Mouse (Mus musculus) left cerebral cortex, adult 9 months (tissue): Measurements from ENCODE around the gene Rgsl1.
"Not testable (repeated sequence)": the region's sequence is repeated elsewhere in the genome, so short reads cannot be mapped to it uniquely, and the experiment has no call there.

Experiments
- DNase-seq, 2 experiments: peaks; one replicate each; pipeline ENCODE4 v3.0.0; 2022; ENCODE audit warnings: low spot score in 2 of 2

Gene Rgsl1

DNA sequence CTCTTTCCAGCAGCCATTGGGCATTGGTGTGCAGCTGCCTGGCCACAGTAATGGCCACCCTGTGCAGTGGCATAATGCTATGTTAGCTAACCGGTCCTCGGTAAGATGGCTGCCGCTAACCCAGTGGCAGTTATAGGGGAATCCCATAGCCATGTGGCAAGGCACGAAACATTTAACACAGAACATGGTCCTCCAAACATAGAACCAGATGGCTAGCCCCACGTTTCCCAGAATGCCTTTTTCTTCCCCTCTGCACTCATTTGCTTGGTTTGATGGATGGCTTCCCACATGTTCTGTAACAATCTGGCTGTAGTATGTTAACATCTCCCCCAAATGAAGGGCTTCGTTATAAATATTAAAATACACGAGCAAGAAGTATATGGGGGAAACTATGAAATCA lies 67.7 kb downstream of the Rgsl1 start:
- DNase-seq, result no peak

DNA sequence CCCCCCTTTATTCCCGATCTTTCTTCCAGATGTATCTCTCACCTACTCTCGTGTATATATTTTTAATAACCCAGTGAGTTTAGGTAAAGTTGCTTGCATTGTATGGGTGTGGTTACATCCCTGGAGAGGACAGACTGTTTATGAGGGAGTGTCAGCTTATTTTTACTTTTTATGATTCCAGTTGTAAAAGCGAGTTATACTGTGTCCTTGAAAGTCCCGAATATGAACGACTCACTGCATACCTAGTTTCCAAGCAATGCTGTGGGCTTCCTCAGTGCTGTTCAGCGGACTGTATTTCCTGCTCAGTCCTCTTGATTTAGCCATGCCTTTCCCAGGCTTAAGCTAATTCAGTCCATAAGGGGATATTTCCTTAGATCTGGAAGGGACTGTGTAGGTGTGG lies 68.8 kb downstream of the Rgsl1 start:
- DNase-seq, result no peak

DNA sequence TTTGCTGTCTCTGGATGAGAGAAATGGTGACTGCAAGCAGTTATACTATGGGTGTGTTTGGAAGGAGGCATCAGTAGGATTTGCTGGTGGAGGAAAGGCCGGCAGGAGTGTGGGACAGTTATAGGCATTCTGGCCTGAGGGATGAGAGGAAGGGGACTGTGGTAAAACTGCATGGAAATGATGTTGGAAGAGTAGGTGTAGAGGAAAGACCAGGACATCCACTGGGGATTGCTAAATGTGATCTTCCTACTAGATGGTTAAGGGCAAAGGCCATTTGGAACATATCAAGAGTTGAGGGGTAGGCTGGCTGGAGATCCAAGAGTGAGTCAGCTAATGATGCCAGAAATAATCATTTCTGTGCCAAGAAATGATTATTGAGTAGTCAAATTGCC lies 73.2 kb downstream of the Rgsl1 start:
- no peak for DNase-seq

- DNase-seq, result no peak
Measured at GRCm38 (mm10) chr1:153769998-153770775, 73.8 kb downstream of the Rgsl1 start.

- DNase-seq, result not testable (repeated sequence)
Measured at GRCm38 (mm10) chr1:153769571-153769970, 74.4 kb downstream of the Rgsl1 start.

- DNase-seq, result no peak
Measured at GRCm38 (mm10) chr1:153768465-153768864, 75.5 kb downstream of the Rgsl1 start.

DNA sequence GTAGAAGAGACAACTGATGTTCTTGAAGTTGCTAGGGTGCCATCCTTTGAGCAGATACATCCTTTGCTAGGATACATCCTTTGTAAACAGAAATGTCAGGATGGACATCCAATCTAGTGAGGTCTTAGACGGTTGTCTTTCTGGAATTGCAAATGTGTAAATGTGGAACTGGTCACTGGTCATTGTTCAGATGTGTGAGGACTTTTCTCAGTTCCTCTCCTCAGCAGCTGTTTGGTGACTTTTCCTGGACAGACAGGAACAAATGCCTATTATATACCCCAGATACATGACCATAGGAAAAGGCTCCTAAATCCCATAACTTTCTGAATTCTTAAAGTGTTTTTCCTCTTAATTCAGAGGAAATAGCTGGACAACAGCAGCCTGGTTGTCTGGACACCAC lies 76.7 kb downstream of the Rgsl1 start:
- DNase-seq, result no peak

DNA sequence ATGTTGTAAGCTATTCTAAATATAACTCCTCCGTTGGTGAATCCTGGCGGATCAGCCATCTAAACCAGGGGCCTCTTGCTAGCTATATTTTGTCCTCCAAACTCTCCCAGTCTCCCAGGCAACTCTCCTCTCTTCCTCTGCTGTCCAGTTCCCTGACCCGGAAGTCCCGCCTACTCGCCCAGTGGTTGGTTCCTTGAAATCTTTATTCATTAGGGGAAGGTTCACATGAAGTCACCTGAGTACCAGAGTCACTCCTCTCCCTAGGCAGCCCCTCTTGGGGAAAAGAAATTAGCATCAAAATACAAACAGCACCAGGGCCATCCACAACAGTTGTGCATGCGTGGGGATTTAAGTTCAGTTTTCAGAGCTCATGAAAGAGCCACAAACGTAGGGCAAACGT lies 77.6 kb downstream of the Rgsl1 start:
- no peak for DNase-seq

GRCm38 (mm10) chr1:153764136-153764535 lies 79.8 kb downstream of the Rgsl1 start:
- DNase-seq, result no peak

DNA sequence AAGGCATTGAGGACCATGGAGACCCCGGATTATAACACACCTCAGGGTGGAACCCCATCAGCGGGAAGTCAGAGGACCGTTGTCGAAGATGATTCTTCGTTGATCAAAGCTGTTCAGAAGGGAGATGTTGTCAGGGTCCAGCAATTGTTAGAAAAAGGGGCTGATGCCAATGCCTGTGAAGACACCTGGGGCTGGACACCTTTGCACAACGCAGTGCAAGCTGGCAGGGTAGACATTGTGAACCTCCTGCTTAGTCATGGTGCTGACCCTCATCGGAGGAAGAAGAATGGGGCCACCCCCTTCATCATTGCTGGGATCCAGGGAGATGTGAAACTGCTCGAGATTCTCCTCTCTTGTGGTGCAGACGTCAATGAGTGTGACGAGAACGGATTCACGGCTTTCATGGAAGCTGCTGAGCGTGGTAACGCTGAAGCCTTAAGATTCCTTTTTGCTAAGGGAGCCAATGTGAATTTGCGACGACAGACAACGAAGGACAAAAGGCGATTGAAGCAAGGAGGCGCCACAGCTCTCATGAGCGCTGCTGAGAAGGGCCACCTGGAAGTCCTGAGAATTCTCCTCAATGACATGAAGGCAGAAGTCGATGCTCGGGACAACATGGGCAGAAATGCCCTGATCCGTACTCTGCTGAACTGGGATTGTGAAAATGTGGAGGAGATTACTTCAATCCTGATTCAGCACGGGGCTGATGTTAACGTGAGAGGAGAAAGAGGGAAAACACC lies 90.0 kb downstream of the Rgsl1 start:
- no peak for DNase-seq

DNA sequence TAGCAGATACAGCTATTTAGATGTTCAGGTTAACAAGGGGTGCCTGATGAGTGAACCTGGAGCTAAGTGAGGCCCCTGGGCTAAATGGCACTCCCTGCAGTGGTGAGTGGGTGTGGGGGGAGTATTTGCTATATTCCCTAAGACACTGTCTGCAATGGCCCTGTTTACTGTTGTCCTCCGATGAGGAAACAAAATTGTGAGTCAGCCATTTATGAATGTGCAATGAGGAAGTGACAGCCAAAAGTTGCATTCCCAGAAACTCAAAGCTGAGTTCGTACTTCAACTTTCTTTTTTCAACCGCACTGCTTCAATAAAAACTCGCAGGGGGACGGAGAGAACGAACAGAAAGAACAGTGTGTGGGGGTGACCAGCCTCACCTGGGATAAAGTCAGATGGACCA lies 91.4 kb downstream of the Rgsl1 start:
- DNase-seq, result no peak

DNA sequence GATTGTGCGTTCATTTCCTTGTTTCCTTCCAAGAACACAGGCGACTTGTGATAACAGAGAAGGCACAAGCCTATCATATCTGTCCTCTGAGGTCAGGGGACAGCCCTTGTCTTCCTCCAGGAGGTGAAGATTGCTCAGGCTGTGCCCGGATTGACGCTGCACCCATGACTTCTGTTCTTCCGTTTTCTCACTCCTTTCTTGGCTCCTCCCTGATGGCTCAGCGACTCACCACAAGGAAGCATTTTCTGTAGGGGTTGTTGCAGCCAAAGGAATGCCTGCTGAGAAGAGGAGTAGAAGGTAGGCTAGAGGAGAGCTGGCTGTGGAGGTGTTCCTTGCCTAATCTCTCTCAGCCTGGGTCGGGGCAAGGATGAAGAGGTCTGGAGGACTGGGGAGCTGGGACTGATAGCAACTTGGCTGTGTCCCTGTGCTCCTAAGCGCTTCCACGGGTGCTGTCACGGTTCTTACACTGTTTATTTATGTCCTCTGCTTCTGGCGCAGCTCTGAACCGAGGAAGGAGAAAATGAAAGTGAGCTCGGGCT lies 92.1 kb downstream of the Rgsl1 start:
- no peak for DNase-seq

DNA sequence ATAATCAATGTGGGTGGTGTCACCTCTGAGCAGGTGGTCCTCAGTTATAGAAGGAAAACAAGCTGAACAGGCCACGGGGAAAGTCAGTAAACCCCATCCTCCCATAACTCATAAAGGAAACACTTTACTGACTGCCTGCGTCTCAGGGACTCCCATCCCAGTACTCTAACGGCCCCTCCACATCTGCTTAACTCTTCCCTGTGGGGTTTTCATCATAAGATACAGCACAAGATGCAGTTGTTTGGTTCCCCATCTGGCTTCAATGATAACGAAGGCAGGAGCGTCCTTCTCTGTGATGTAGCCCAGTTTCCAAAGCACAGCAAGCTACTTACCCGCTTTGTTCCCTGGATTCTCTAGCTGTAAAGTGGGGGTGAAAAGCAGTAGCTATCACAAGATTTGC lies 93.9 kb downstream of the Rgsl1 start:
- no peak for DNase-seq

DNA sequence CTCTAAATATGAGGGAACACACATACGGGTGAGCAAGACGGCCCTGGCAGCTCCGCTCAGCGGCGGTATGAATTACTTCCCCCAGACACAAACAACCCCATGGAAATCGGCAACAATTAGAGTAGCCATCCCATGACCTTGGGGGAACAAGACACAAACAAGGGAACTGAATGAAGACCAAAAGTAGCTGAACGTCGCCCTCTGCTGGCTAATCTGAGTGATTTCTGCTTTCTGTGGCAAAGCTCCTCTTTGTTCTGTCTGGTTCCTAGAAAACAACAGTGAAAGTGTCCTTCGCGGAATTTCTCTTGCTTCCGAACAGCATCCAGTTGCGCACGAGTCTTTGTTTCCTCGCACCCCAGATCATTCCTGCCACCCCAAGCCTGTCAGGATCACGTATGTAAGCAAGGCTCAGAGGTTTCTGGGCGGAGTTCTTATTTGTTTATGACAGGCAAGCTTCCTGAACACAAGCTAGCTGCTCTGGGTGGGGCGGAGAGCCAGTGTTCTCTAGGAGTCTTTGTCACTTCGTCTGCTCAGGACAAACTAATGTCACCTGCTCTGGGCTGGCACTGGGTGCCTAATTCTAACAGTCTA lies 94.6 kb downstream of the Rgsl1 start, which contains the start of gene Rnasel:
Rnasel (plus strand) TSS at position 216 of the 591 bp plus-strand sequence.
- no peak for DNase-seq

- no peak for DNase-seq
Measured at GRCm38 (mm10) chr1:153748549-153748948, 95.4 kb downstream of the Rgsl1 start.

DNA sequence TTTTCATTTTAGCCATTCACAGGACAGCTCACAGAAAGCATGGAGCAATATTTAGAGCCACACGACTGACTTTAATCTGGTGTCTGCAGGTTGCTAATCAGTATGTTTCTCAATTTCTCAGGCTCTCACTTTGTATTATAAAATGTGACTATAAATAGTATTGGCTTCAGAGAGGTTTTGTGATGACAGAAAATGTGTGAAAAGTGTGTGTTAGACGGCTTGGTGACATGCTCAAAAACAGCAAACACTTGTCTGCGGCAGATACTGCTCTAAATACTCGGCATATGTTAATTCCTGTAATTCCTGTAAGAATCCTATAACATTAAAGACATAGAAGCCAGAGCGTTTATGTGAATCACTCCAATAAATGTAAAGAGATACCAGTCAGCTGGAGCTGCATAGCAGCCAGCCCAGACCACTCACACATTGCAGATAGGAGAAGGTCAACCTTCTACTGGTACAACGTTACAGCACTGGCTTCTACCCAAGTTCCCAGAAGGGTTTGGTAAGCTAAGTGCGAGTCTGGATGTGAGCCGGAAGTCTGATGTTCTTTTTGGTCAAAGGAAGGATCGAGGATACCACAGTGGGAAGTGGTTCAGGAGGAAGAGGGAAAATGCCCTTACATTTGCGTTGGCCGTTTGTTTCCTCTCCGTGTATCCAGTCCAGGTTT lies 95.9 kb downstream of the Rgsl1 start:
- no peak for DNase-seq

GRCm38 (mm10) chr1:153746728-153747127 lies 97.2 kb downstream of the Rgsl1 start:
- DNase-seq, result peak in 1 of 2 experiments; percentile 75

DNA sequence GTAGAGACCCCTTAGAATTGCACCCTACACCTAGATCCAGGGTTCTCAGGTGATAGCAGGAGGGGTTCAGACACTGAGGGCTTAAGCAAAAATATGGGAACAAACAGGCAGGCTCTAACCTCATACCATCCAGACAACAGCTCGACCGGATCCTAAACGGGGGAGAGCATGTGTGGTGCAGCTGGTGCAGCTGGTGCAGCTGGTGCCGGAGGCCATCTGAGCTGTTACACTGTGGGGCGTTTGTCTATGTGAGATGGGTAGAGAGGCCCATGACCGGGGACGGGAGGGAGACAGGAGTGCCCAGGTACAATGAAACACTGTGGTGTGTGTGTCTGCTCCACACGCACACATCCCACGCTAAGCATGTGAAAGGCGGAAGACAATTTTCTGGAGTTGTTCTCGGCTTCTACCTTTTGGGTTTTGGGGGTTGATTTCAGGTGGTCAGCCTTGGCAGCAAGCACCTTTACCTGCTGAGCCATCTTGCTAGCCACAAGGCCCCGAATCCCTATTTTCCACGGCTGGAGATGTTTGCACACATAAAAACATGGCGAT lies 97.7 kb downstream of the Rgsl1 start:
- DNase-seq, result no peak

DNA sequence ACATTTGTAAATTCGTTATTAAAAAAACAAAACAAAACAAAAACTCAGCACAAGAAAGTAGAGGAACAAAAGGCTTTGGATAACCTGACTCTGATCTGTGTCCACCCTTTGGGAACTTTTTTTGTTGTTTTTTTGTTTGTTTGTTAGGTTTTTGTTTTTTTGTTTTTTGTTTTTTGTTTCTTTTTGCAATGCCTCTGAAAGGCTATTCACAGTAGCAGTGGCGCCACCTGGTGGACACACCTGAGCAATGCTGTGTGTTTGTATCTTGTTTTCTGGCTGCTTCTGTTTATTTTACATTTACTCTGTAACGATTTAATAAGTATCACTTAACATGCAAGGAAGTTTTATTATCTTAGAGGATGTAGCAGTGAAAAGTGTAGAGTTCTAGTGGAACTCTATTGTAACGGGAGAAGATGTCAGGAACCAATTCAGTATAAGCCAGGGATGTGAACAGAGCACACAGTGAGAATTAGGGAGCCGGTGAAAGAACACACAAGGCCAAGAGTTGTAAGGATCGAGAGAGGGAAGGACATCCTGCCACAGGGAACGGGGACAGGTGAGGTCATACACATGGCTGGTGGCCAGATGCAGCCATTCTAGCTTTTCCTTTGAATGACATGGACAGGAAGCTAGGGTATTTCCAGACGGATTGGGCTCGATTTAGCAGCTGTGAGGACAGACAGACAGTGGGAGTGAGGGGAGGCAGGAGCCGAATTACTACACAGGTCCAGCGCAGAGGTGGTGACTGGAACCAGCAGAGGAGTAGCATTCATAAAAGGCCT lies 101.4 kb downstream of the Rgsl1 start:
- peak in 1 of 2 experiments; percentile 82 for DNase-seq

- no peak for DNase-seq
Measured at GRCm38 (mm10) chr1:153741551-153742316, 102.2 kb downstream of the Rgsl1 start.
